Mouse (Mus musculus) embryonic facial prominence, embryonic 15.5 days (tissue): ENCODE results near the gene Gm20388. TPM values are rescaled to one million over a fixed set of nuclear protein-coding genes. Genes with fewer than 3 reads are reported as not detected.
A peak's percentile ranks its signal among the peaks of the same experiment; 100 is the strongest.
"Not testable (repeated sequence)": the region's sequence is repeated elsewhere in the genome, so short reads cannot be mapped to it uniquely, and the experiment has no call there.

Source experiments
- ATAC-seq: fragments of 200-750 bp; cut with Nextera tagmentation; 2 replicates; pipeline ENCODE4 v1.8.0; 2017; ENCODE audit warnings: low read depth, moderate TSS enrichment; ENCODE audit not compliant: insufficient number of reproducible peaks, low FRiP score, low TSS enrichment
- H3K27ac ChIP-seq: fragments of 300-500 bp; sonication (generic); replicated peaks from 2 replicates; pipeline ENCODE4 v1.5.1; 2015; ENCODE audit warnings: mild to moderate bottlenecking, inconsistent platforms
- H3K27me3 ChIP-seq: fragments of 300-500 bp; sonication (generic); 2 replicates; pipeline ENCODE4 v1.6.1; 2015; ENCODE audit warnings: inconsistent platforms
- H3K36me3 ChIP-seq: fragments of 300-500 bp; sonication (generic); 2 replicates; pipeline ENCODE4 v1.6.1; 2015; ENCODE audit warnings: mild to moderate bottlenecking, inconsistent platforms
- H3K4me1 ChIP-seq: fragments of 300-500 bp; sonication (generic); 2 replicates; pipeline ENCODE4 v1.6.1; 2015; ENCODE audit warnings: inconsistent platforms
- H3K4me2 ChIP-seq: fragments of 300-500 bp; sonication (generic); replicated peaks from 2 replicates; pipeline ENCODE4 v1.6.1; 2015; ENCODE audit warnings: mild to moderate bottlenecking, inconsistent platforms
- H3K4me3 ChIP-seq: fragments of 300-500 bp; sonication (generic); replicated peaks from 2 replicates; pipeline ENCODE4 v1.5.1; 2015; ENCODE audit warnings: mild to moderate bottlenecking, inconsistent platforms
- H3K9ac ChIP-seq: fragments of 300-500 bp; sonication (generic); 2 replicates; pipeline ENCODE4 v1.6.1; 2015; ENCODE audit warnings: inconsistent platforms
- H3K9me3 ChIP-seq: fragments of 300-500 bp; sonication (generic); replicated peaks from 2 replicates; pipeline ENCODE4 v1.6.1; 2016; ENCODE audit warnings: inconsistent platforms
- WGBS: fragments of 180-500 bp; shearing (Covaris S2); methylation state at CpG from one replicate; pipeline ENCODE4 v1.1.7; 2015; 5-methylcytosine and 5-hydroxymethylcytosine counted together
- polyA plus RNA-seq: library from polyadenylated mRNA; unstranded; fragments of >200 nt; fragmentation: Nextera tagmentation; extraction: Ambion mirVana; gene quantifications from 2 replicates; pipeline ENCODE4 v1.2.1, GENCODE M21; 2015

Gene Gm20388
- polyA plus RNA-seq, 1 experiment from 2014 or later: 8.0 TPM

GRCm38 (mm10) chr8:121591178-121592066 is 1680.8 kb downstream of the Gm20388 start:
- Histone ChIP-seq H3K4me2 (peak overlapping the region; percentile 88), H3K27me3 (no peaks in the 10 kb centered on the region), H3K4me3 (peak overlapping the region; percentile 93), H3K27ac (peak overlapping the region; percentile 75), H3K9me3 (no peaks in the 10 kb centered on the region), H3K36me3 (peaks cover 27% of the 10 kb centered on the region), H3K4me1 (peaks cover 30% of the 10 kb centered on the region), H3K9ac (peak overlapping the region; percentile 75)
- WGBS: 11% methylated on average over 20 of the region's 20 CpGs
- no peak for ATAC-seq

GRCm38 (mm10) chr8:121593293-121593692 is 1682.7 kb downstream of the Gm20388 start:
- peaks cover 30% of the 10 kb centered on the region for H3K4me1 ChIP-seq
- no peaks in the 10 kb centered on the region for H3K9me3 ChIP-seq
- H3K36me3 ChIP-seq: peaks cover 42% of the 10 kb centered on the region
- no peak overlapping the region for H3K9ac ChIP-seq
- no peak overlapping the region for H3K27ac ChIP-seq
- no peak overlapping the region for H3K4me3 ChIP-seq
- 90% methylated on average over 5 of the region's 5 CpGs for WGBS
- no peak for ATAC-seq
- no peaks in the 10 kb centered on the region for H3K27me3 ChIP-seq
- H3K4me2 ChIP-seq: no peak overlapping the region

DNA sequence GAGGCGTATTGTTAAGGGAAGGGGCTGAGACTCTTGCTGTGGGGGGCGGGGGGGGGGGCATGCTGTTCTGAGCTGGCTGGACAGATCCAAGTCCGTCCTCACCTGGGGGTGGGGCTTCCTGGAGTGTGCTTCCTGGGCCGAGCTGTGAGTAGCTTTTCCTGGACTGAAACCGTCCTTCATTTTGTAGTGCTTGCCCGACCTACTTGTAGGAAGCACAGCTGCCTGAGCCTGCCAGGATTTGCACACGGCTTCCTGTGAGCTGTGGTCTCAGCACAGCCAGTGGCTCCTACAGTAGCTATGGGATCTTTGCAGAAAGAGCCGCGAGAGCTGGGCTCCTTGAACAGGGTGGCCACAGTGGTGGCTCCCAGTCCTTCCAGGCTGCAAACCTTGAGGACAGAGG is 1683.3 kb downstream of the Gm20388 start:
- ATAC-seq: no peak
- no peaks in the 10 kb centered on the region for H3K9me3 ChIP-seq
- H3K4me2 ChIP-seq: no peak overlapping the region
- H3K36me3 ChIP-seq: peaks cover 42% of the 10 kb centered on the region
- H3K27me3 ChIP-seq: no peaks in the 10 kb centered on the region
- H3K27ac ChIP-seq: no peak overlapping the region
- no peak overlapping the region for H3K4me3 ChIP-seq
- peaks cover 30% of the 10 kb centered on the region for H3K4me1 ChIP-seq
- H3K9ac ChIP-seq: no peak overlapping the region
- 65% methylated on average over 9 of the region's 9 CpGs for WGBS

DNA sequence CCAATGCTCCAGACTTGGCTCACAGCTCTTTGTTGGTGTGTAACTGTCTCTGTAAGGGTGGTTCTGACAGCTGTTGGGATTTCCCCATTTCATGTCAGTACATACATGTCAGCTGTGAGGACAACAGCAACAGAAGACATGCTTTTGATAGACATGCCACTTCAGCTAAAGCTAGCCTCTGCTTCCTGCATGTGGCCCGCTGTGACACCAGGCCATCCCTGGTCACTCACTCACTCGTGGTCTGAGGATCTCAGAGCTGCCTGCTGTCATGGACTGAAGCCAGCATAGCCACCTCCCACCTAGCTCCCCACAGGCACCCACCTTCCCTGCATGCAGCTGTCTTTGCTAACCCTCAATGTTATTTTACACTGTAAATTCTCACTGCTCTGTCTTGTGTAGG is 1686.9 kb downstream of the Gm20388 start:
- peaks cover 75% of the 10 kb centered on the region for H3K36me3 ChIP-seq
- not testable (repeated sequence) for H3K9me3 ChIP-seq, H3K4me2 ChIP-seq, ATAC-seq, H3K9ac ChIP-seq, H3K27ac ChIP-seq, H3K4me3 ChIP-seq, H3K4me1 ChIP-seq, H3K27me3 ChIP-seq
- WGBS: 73% methylated on average over 2 of the region's 2 CpGs

- no peak for ATAC-seq
- no peak overlapping the region for H3K9ac ChIP-seq
- no peaks in the 10 kb centered on the region for H3K27me3 ChIP-seq
- H3K36me3 ChIP-seq: peaks cover 82% of the 10 kb centered on the region
- no peak overlapping the region for H3K4me2 ChIP-seq
- no peak overlapping the region for H3K27ac ChIP-seq
- 88% methylated on average over 7 of the region's 7 CpGs for WGBS
- H3K9me3 ChIP-seq: no peaks in the 10 kb centered on the region
- no peak overlapping the region for H3K4me3 ChIP-seq
- H3K4me1 ChIP-seq: peaks cover 5% of the 10 kb centered on the region; the same call in 1 of the 2 replicates
Observed at GRCm38 (mm10) chr8:121598190-121598589, 1687.5 kb downstream of the Gm20388 start.

GRCm38 (mm10) chr8:121598892-121599291 is 1688.3 kb downstream of the Gm20388 start:
- H3K4me1 ChIP-seq: no peaks in the 10 kb centered on the region
- H3K36me3 ChIP-seq: peaks cover 82% of the 10 kb centered on the region
- H3K4me2 ChIP-seq: no peak overlapping the region
- no peak overlapping the region for H3K4me3 ChIP-seq
- no peak overlapping the region for H3K9ac ChIP-seq
- H3K27ac ChIP-seq: no peak overlapping the region
- WGBS: 28% methylated on average over 7 of the region's 7 CpGs
- no peaks in the 10 kb centered on the region for H3K9me3 ChIP-seq
- peak; percentile 61; the same call in 1 of the 2 replicates for ATAC-seq
- no peaks in the 10 kb centered on the region for H3K27me3 ChIP-seq

GRCm38 (mm10) chr8:121599842-121600241 is 1689.2 kb downstream of the Gm20388 start:
- H3K4me1 ChIP-seq: no peaks in the 10 kb centered on the region
- WGBS: 86% methylated on average over 14 of the region's 14 CpGs
- no peaks in the 10 kb centered on the region for H3K9me3 ChIP-seq
- no peak for ATAC-seq
- no peak overlapping the region for H3K9ac ChIP-seq
- no peak overlapping the region for H3K4me3 ChIP-seq
- H3K27ac ChIP-seq: no peak overlapping the region
- no peaks in the 10 kb centered on the region for H3K27me3 ChIP-seq
- H3K4me2 ChIP-seq: no peak overlapping the region
- peaks cover 82% of the 10 kb centered on the region for H3K36me3 ChIP-seq

- no peaks in the 10 kb centered on the region for H3K27me3 ChIP-seq
- ATAC-seq: no peak
- WGBS: 91% methylated on average over 12 of the region's 12 CpGs
- no peaks in the 10 kb centered on the region for H3K9me3 ChIP-seq
- no peaks in the 10 kb centered on the region for H3K4me1 ChIP-seq
- no peak overlapping the region for H3K27ac ChIP-seq
- H3K4me3 ChIP-seq: no peak overlapping the region
- H3K9ac ChIP-seq: no peak overlapping the region
- H3K36me3 ChIP-seq: peaks cover 88% of the 10 kb centered on the region
- H3K4me2 ChIP-seq: no peak overlapping the region
Observed at GRCm38 (mm10) chr8:121602411-121602810, 1691.8 kb downstream of the Gm20388 start.

DNA sequence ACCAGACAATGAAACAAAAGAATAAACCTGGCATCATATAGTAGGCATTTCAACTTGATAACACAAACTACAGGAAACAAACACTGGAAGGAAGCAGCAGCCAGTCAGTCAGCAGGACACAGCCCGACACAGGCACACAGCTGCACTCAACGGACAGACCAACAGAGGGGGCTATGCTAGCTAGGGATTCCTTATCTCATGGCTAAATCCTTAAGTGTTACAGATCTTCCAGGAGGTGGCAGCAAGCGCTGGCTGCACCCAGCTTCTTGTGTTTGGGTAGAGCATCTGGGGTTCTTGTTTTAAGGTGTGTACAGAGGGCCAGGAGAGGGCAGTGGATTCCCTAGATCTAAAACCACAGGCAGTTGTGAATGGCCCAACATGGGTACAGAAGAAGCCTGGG is 1692.2 kb downstream of the Gm20388 start:
- WGBS: 22% methylated on average over 3 of the region's 3 CpGs
- Histone ChIP-seq H3K27ac (no peak overlapping the region), H3K4me1 (no peaks in the 10 kb centered on the region), H3K36me3 (peaks cover 88% of the 10 kb centered on the region), H3K9me3 (no peaks in the 10 kb centered on the region), H3K9ac (no peak overlapping the region), H3K4me3 (no peak overlapping the region), H3K4me2 (no peak overlapping the region), H3K27me3 (no peaks in the 10 kb centered on the region)
- no peak; the same call in 1 of the 2 replicates for ATAC-seq

GRCm38 (mm10) chr8:121603801-121604200 is 1693.2 kb downstream of the Gm20388 start:
- Histone ChIP-seq H3K27me3 (no peaks in the 10 kb centered on the region), H3K36me3 (peaks cover 93% of the 10 kb centered on the region), H3K4me1 (no peaks in the 10 kb centered on the region), H3K4me2 (no peak overlapping the region), H3K9me3 (no peaks in the 10 kb centered on the region), H3K4me3 (no peak overlapping the region), H3K27ac (no peak overlapping the region), H3K9ac (no peak overlapping the region)
- ATAC-seq: no peak
- 88% methylated on average over 12 of the region's 12 CpGs for WGBS

DNA sequence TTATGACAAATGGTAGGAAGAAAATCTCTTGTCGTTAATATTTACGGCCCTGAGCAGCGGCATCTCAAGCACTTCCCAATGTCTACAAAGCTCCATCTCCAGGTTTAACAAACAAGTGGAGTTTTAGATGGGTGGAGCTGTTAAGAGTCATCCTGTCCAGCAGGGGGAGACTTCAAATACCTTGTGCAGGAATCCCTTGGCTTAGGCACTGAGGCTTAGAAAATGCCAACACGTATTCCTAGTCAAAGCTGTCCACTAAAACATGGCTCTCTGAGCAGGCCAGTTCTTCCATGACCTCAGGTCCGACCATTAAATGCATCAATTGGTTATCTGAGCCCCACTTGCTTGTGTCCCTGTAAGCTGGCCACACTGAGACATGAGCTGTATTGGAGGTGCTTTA is 1697.0 kb downstream of the Gm20388 start:
- Histone ChIP-seq H3K9ac (no peak overlapping the region), H3K27ac (no peak overlapping the region), H3K4me2 (no peak overlapping the region), H3K27me3 (no peaks in the 10 kb centered on the region), H3K4me3 (no peak overlapping the region), H3K9me3 (no peaks in the 10 kb centered on the region), H3K36me3 (peaks cover 85% of the 10 kb centered on the region), H3K4me1 (no peaks in the 10 kb centered on the region)
- 92% methylated on average over 5 of the region's 5 CpGs for WGBS
- no peak for ATAC-seq

GRCm38 (mm10) chr8:121609251-121609650 is 1698.6 kb downstream of the Gm20388 start:
- no peaks in the 10 kb centered on the region for H3K4me1 ChIP-seq
- H3K9ac ChIP-seq: no peak overlapping the region
- peaks cover 73% of the 10 kb centered on the region for H3K36me3 ChIP-seq
- no peak overlapping the region for H3K4me3 ChIP-seq
- H3K27ac ChIP-seq: no peak overlapping the region
- no peak for ATAC-seq
- no peaks in the 10 kb centered on the region for H3K9me3 ChIP-seq
- H3K4me2 ChIP-seq: no peak overlapping the region
- WGBS: 89% methylated on average over 15 of the region's 15 CpGs
- H3K27me3 ChIP-seq: no peaks in the 10 kb centered on the region
